Mouse (Mus musculus): ENCODE results near the gene 6030408B16Rik.

6030408B16Rik gene

GRCm38 (mm10) chr15:101293025-101293621 lies at the start of gene 6030408B16Rik:
TSS of gene 6030408B16Rik (plus strand) at chr15:101293212.
- DNase-seq (ENCODE audit: low spot score in 2 of 2), result no peak

- DNase-seq (ENCODE audit: low spot score in 2 of 2), result no peak
Observed at GRCm38 (mm10) chr15:101244012-101244411, 49.0 kb upstream of the 6030408B16Rik start.

- peak; percentile 94 to 96 for DNase-seq (ENCODE audit: low spot score in 2 of 2)
Observed at GRCm38 (mm10) chr15:101246231-101247154, 46.5 kb upstream of the 6030408B16Rik start.

GRCm38 (mm10) chr15:101247155-101247498 lies 45.9 kb upstream of the 6030408B16Rik start:
- DNase-seq (ENCODE audit: low spot score in 2 of 2), result no peak

GRCm38 (mm10) chr15:101248029-101248710 lies 44.8 kb upstream of the 6030408B16Rik start:
- DNase-seq (ENCODE audit: low spot score in 2 of 2), result no peak

GRCm38 (mm10) chr15:101250220-101250800 lies 42.7 kb upstream of the 6030408B16Rik start:
- no peak for DNase-seq (ENCODE audit: low spot score in 2 of 2)

GRCm38 (mm10) chr15:101251930-101252329 lies 41.1 kb upstream of the 6030408B16Rik start:
- DNase-seq (ENCODE audit: low spot score in 2 of 2), result no peak

GRCm38 (mm10) chr15:101252614-101253013 lies 40.4 kb upstream of the 6030408B16Rik start:
- DNase-seq (ENCODE audit: low spot score in 2 of 2), result no peak

- no peak for DNase-seq (ENCODE audit: low spot score in 2 of 2)
Observed at GRCm38 (mm10) chr15:101253563-101253885, 39.5 kb upstream of the 6030408B16Rik start.

GRCm38 (mm10) chr15:101253886-101254795 lies 38.9 kb upstream of the 6030408B16Rik start, which contains the start of gene Nr4a1:
TSS of gene Nr4a1 (plus strand) at chr15:101254269.
- DNase-seq (ENCODE audit: low spot score in 2 of 2), result peak in 1 of 2 experiments; percentile 82

GRCm38 (mm10) chr15:101255842-101256462 lies 37.1 kb upstream of the 6030408B16Rik start:
- no peak for DNase-seq (ENCODE audit: low spot score in 2 of 2)

GRCm38 (mm10) chr15:101256463-101257206 lies 36.4 kb upstream of the 6030408B16Rik start:
- no peak for DNase-seq (ENCODE audit: low spot score in 2 of 2)

- DNase-seq (ENCODE audit: low spot score in 2 of 2), result peak in 1 of 2 experiments; percentile 34
Observed at GRCm38 (mm10) chr15:101258420-101258819, 34.6 kb upstream of the 6030408B16Rik start.

GRCm38 (mm10) chr15:101259922-101260321 lies 33.1 kb upstream of the 6030408B16Rik start:
- DNase-seq (ENCODE audit: low spot score in 2 of 2), result no peak

- DNase-seq (ENCODE audit: low spot score in 2 of 2), result no peak
Observed at GRCm38 (mm10) chr15:101260387-101260786, 32.6 kb upstream of the 6030408B16Rik start.

- DNase-seq (ENCODE audit: low spot score in 2 of 2), result no peak
Observed at GRCm38 (mm10) chr15:101260874-101261622, 32.0 kb upstream of the 6030408B16Rik start.

- DNase-seq (ENCODE audit: low spot score in 2 of 2), result no peak
Observed at GRCm38 (mm10) chr15:101262502-101262901, 30.5 kb upstream of the 6030408B16Rik start.

- DNase-seq (ENCODE audit: low spot score in 2 of 2), result peak; percentile 81 to 92
Observed at GRCm38 (mm10) chr15:101266132-101266963, 26.7 kb upstream of the 6030408B16Rik start.
